Mouse (Mus musculus): ENCODE data around the gene Rhod. TPM values are rescaled to one million over a fixed set of nuclear protein-coding genes. Genes with fewer than 3 reads are reported as not detected.
"Not testable (repeated sequence)": the region's sequence is repeated elsewhere in the genome, so short reads cannot be mapped to it uniquely, and the experiment has no call there.

Gene Rhod
- polyA plus RNA-seq, 1 experiment = 2.0 TPM

DNA sequence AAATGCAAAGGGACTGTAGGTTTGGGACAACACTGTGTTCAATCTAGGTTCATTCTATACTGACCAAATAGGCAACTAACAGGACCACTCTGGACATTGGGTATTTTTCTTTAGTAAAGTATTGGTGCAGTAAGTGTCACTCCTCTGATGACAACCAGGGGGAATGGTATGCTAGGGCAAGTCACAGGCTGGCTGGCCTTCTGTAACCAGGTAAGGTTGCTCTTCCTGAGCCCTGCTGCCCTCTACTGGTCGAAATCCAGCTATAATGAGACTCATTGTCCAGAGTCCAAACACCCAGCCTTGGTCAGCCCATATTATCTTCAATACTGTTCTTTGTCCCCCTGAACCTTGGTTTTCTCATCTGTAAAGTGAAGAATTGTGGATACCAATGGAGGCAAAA, 22.0 kb downstream of the Rhod start:
- DNase-seq (ENCODE audit: extremely low spot score in 1 of 2, low spot score in 1 of 2) = peak in 1 of 2 experiments; percentile 82

GRCm38 (mm10) chr19:4414631-4415030, 24.6 kb downstream of the Rhod start:
- no peak for DNase-seq (ENCODE audit: extremely low spot score in 1 of 2, low spot score in 1 of 2)

- no peak for DNase-seq (ENCODE audit: extremely low spot score in 1 of 2, low spot score in 1 of 2)
Measured at GRCm38 (mm10) chr19:4409062-4409461, 30.2 kb downstream of the Rhod start.

- no peak for DNase-seq (ENCODE audit: extremely low spot score in 1 of 2, low spot score in 1 of 2)
Measured at GRCm38 (mm10) chr19:4404840-4405239, 34.4 kb downstream of the Rhod start.

GRCm38 (mm10) chr19:4398959-4399358, 40.3 kb downstream of the Rhod start:
- no peak for DNase-seq (ENCODE audit: extremely low spot score in 1 of 2, low spot score in 1 of 2)

DNA sequence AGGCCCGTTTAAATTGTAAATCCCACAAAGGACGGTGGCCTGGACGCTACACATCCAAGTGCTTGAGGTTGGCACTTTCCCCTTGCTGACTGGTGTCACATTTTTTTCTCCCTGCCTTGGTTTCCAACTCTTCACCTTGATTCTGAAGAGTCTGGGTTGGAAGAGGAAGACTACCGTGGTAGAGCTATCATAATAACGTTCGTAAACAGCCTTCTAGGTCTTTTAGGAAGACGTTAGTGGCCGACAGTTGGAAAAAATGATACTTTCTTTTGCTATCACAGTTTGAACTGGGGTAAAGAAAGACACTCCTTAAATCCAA, 40.6 kb downstream of the Rhod start:
- no peak for DNase-seq (ENCODE audit: extremely low spot score in 1 of 2, low spot score in 1 of 2)

GRCm38 (mm10) chr19:4397798-4398629, 41.2 kb downstream of the Rhod start, which contains the start of gene Kdm2a:
Gene Kdm2a (minus strand): TSS chr19:4398285.
- peak; percentile 26 to 36 for DNase-seq (ENCODE audit: extremely low spot score in 1 of 2, low spot score in 1 of 2)

GRCm38 (mm10) chr19:4396998-4397797, 42.0 kb downstream of the Rhod start:
- peak; percentile 91 to 96 for DNase-seq (ENCODE audit: extremely low spot score in 1 of 2, low spot score in 1 of 2)

GRCm38 (mm10) chr19:4396081-4396997, 42.9 kb downstream of the Rhod start:
- DNase-seq (ENCODE audit: extremely low spot score in 1 of 2, low spot score in 1 of 2) = peak in 1 of 2 experiments; percentile 25

GRCm38 (mm10) chr19:4387276-4387675, 52.0 kb downstream of the Rhod start:
- no peak for DNase-seq (ENCODE audit: extremely low spot score in 1 of 2, low spot score in 1 of 2)

- DNase-seq (ENCODE audit: extremely low spot score in 1 of 2, low spot score in 1 of 2) = no peak
Measured at GRCm38 (mm10) chr19:4385026-4385425, 54.2 kb downstream of the Rhod start.

- no peak for DNase-seq (ENCODE audit: extremely low spot score in 1 of 2, low spot score in 1 of 2)
Measured at GRCm38 (mm10) chr19:4384322-4384721, 54.9 kb downstream of the Rhod start.

DNA sequence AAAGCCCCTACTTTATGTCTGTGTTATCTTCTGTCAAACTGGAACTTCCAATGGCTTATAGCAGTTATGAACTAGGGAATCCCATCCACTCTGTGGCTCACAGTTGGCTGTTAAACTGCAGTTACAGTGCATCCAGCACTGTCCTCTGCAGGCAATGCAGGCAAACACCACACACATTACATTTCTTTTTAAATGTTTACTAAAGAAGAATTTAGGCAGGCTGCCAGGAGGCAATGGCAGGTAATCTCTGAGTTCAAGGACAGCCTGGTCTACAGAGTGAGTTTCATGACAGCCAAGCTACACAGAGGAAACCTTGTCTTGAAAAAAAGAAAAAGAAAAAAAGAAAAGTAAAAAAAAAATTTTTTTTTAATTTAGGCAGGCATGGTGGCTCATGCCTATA, 55.9 kb downstream of the Rhod start:
- no peak for DNase-seq (ENCODE audit: extremely low spot score in 1 of 2, low spot score in 1 of 2)

- DNase-seq (ENCODE audit: extremely low spot score in 1 of 2, low spot score in 1 of 2) = not testable (repeated sequence)
Measured at GRCm38 (mm10) chr19:4382303-4382702, 56.9 kb downstream of the Rhod start.

Other genes starting within 250 kb of the Rhod start
- 2.6 and 3.3 TPM in 2 replicates for gene Tbc1d10c, start 248.1 kb downstream of the Rhod start, polyA plus RNA-seq (2012; rRNA removed)
- gene Ppp1ca, start 247.4 kb downstream of the Rhod start, polyA plus RNA-seq (2012; rRNA removed) = 347 and 379 TPM in 2 replicates
- gene Rad9a, start 237.8 kb downstream of the Rhod start, polyA plus RNA-seq (2012; rRNA removed) = 18.4 and 19.3 TPM in 2 replicates
- 3.9 and 4.5 TPM in 2 replicates for gene Clcf1, start 225.2 kb downstream of the Rhod start, polyA plus RNA-seq (2012; rRNA removed)
- gene AC109138.7, start 225.1 kb downstream of the Rhod start, polyA plus RNA-seq (2012; rRNA removed) = not detected in 2 replicates
- 35.0 and 39.4 TPM in 2 replicates for gene Pold4, start 207.5 kb downstream of the Rhod start, polyA plus RNA-seq (2012; rRNA removed)
- gene Ssh3, start 170.3 kb downstream of the Rhod start, polyA plus RNA-seq (2012; rRNA removed) = 98.6 and 106 TPM in 2 replicates
- 73.1 and 77.0 TPM in 2 replicates for gene Ankrd13d, start 156.3 kb downstream of the Rhod start, polyA plus RNA-seq (2012; rRNA removed)
- 183 and 199 TPM in 2 replicates for gene Grk2, start 133.2 kb downstream of the Rhod start, polyA plus RNA-seq (2012; rRNA removed)
- 68.7 and 69.6 TPM in 2 replicates for gene Kdm2a, start 41.1 kb downstream of the Rhod start, polyA plus RNA-seq (2012; rRNA removed)
- 20.5 TPM in 2 replicates for gene Syt12, start 38.0 kb upstream of the Rhod start, polyA plus RNA-seq (2012; rRNA removed)
- not detected in 2 replicates for gene 2010003K11Rik, start 59.2 kb upstream of the Rhod start, polyA plus RNA-seq (2012; rRNA removed)
- 36.4 and 41.6 TPM in 2 replicates for gene Pcx, start 71.0 kb upstream of the Rhod start, polyA plus RNA-seq (2012; rRNA removed)
- 31.8 and 33.5 TPM in 2 replicates for gene Lrfn4, start 176.2 kb upstream of the Rhod start, polyA plus RNA-seq (2012; rRNA removed)
- gene Rce1, start 186.2 kb upstream of the Rhod start, polyA plus RNA-seq (2012; rRNA removed) = 49.4 and 54.8 TPM in 2 replicates